8 mouse cellular contexts compared by ENCODE assay signal in genomic region chr6:134105514-134106201, GRCm38 (mm10).
A peak's percentile ranks its signal among the peaks of the same experiment; 100 is the strongest.
DNase-seq lines count a peak whose midpoint lies in the region; ATAC-seq lines count a peak whose summit lies in the region.

No protein-coding gene starts in this region.

- H3K27me3 ChIP-seq in heart, embryonic 10.5 days (ENCODE audit: insufficient read depth, poor library complexity, severe bottlenecking): no peaks in the 10 kb centered on the region
- no peaks in the 10 kb centered on the region for H3K27me3 ChIP-seq in midbrain, embryonic 13.5 days

- H3K4me1 ChIP-seq in heart, embryonic 10.5 days: peaks cover 48% of the 10 kb centered on the region
- H3K4me1 ChIP-seq in midbrain, embryonic 13.5 days (replicated peaks): peaks cover 11% of the 10 kb centered on the region

- no peaks in the 10 kb centered on the region for H3K9me3 ChIP-seq in heart, embryonic 10.5 days
- H3K9me3 ChIP-seq in midbrain, embryonic 13.5 days: no peaks in the 10 kb centered on the region

- WGBS in heart, embryonic 10.5 days: 46% methylated on average over 15 of the region's 15 CpGs
- 80% methylated on average over 15 of the region's 15 CpGs for WGBS in midbrain, embryonic 13.5 days

- no peak for ATAC-seq in midbrain, embryonic 13.5 days

- peak overlapping the region; percentile 49; the same call in 1 of the 2 replicates for H3K27ac ChIP-seq in heart, embryonic 10.5 days
- no peak overlapping the region for H3K27ac ChIP-seq in midbrain, embryonic 13.5 days

- peak; percentile 43 for DNase-seq in left cerebral cortex, postnatal 4 days
- DNase-seq in left cerebral cortex, adult 9 months (ENCODE audit: low spot score in 2 of 2): no peak
- peak; percentile 51 to 57 for DNase-seq in adrenal gland, postnatal 36 days
- no peak for DNase-seq in heart, embryonic 10.5 days (ENCODE audit: low spot score)
- DNase-seq in kidney, postnatal 36 days: peak; percentile 40 to 61
- DNase-seq in MN1 (ENCODE audit: low spot score): no peak
- DNase-seq in frontal cortex, postnatal 10 days (ENCODE audit: low spot score in 2 of 2): no peak

- H3K9ac ChIP-seq in midbrain, embryonic 13.5 days (replicated peaks): no peak overlapping the region

- no peak overlapping the region for H3K4me3 ChIP-seq in heart, embryonic 10.5 days
- H3K4me3 ChIP-seq in midbrain, embryonic 13.5 days (replicated peaks): no peak overlapping the region

- intact Hi-C loops in left cerebral cortex, postnatal 4 days (cut with DNase I): no loop called here

- H3K36me3 ChIP-seq in heart, embryonic 10.5 days: peaks cover 16% of the 10 kb centered on the region
- H3K36me3 ChIP-seq in midbrain, embryonic 13.5 days: 0 out of 2 replicates have a peak, but pooled peaks cover 3% of the 10 kb centered on the region

- H3K4me2 ChIP-seq in midbrain, embryonic 13.5 days (replicated peaks): no peak overlapping the region

Comparison
In these comparisons a context has a peak if more than half of its experiments do, and no peak if none do; other contexts are left out.
1. DNase-seq: peak in left cerebral cortex, postnatal 4 days (single experiment), adrenal gland, postnatal 36 days (2 of 2) and kidney, postnatal 36 days (2 of 2); none in left cerebral cortex, adult 9 months (0 of 2), heart, embryonic 10.5 days (single experiment), MN1 (single experiment) and frontal cortex, postnatal 10 days (0 of 2).